Mouse (Mus musculus) stomach, embryonic 14.5 days (tissue): ENCODE results near the gene Pgc. TPM values are rescaled to one million over a fixed set of nuclear protein-coding genes. Genes with fewer than 3 reads are reported as not detected.

ENCODE experiments used
- ATAC-seq: fragments of 200-750 bp; cut with Nextera tagmentation; 2 replicates; pipeline ENCODE4 v1.8.0; 2017; ENCODE audit warnings: low read depth, moderate TSS enrichment; ENCODE audit not compliant: insufficient number of reproducible peaks, insufficient read depth, low FRiP score
- H3K27ac ChIP-seq: fragments of 300-500 bp; sonication (generic); 2 replicates; pipeline ENCODE4 v1.5.1; 2014; ENCODE audit warnings: mild to moderate bottlenecking, low read length, moderate library complexity, mixed read lengths
- H3K27me3 ChIP-seq: fragments of 300-500 bp; sonication (generic); 2 replicates; pipeline ENCODE4 v1.6.1; 2014; ENCODE audit warnings: low read length, control low read depth, mixed read lengths; ENCODE audit not compliant: control insufficient read depth, insufficient read depth
- H3K36me3 ChIP-seq: fragments of 300-500 bp; sonication (generic); 2 replicates; pipeline ENCODE4 v1.6.1; 2014; ENCODE audit warnings: mild to moderate bottlenecking, control low read depth, low read length, moderate library complexity, mixed read lengths; ENCODE audit not compliant: control insufficient read depth, insufficient read depth
- H3K4me1 ChIP-seq: fragments of 300-500 bp; sonication (generic); 2 replicates; pipeline ENCODE4 v1.6.1; 2014; ENCODE audit warnings: low read length, control low read depth, mixed read lengths; ENCODE audit not compliant: control insufficient read depth, insufficient read depth
- H3K4me2 ChIP-seq: fragments of 300-500 bp; sonication (generic); replicated peaks from 2 replicates; pipeline ENCODE4 v1.6.1; 2014; ENCODE audit warnings: low read depth, low read length, control low read depth
- H3K4me3 ChIP-seq: fragments of 300-500 bp; sonication (generic); 2 replicates; pipeline ENCODE4 v1.5.1; 2014; ENCODE audit warnings: low read depth, low read length, control low read depth
- H3K9ac ChIP-seq: fragments of 300-500 bp; sonication (generic); replicated peaks from 2 replicates; pipeline ENCODE4 v1.6.1; 2014; ENCODE audit warnings: low read depth, mild to moderate bottlenecking, control low read depth, low read length, moderate library complexity, mixed read lengths
- H3K9me3 ChIP-seq: fragments of 300-500 bp; sonication (generic); 2 replicates; pipeline ENCODE4 v1.6.1; 2016; ENCODE audit warnings: low read depth, low read length, control low read depth; ENCODE audit not compliant: control insufficient read depth
- WGBS: fragments of 180-500 bp; shearing (Covaris S2); extraction: QIAGEN DNeasy Blood & Tissue Kit; methylation state at CpG from one replicate; pipeline ENCODE4 v1.1.7; 2014; 5-methylcytosine and 5-hydroxymethylcytosine counted together
- polyA plus RNA-seq: library from polyadenylated mRNA; unstranded; fragments of >200 nt; fragmentation: Nextera tagmentation; extraction: Ambion mirVana; gene quantifications from 2 replicates; pipeline ENCODE4 v1.2.1, GENCODE M21; 2014

Pgc gene
- polyA plus RNA-seq, 1 experiment from 2014 or later: 36.4 TPM

DNA sequence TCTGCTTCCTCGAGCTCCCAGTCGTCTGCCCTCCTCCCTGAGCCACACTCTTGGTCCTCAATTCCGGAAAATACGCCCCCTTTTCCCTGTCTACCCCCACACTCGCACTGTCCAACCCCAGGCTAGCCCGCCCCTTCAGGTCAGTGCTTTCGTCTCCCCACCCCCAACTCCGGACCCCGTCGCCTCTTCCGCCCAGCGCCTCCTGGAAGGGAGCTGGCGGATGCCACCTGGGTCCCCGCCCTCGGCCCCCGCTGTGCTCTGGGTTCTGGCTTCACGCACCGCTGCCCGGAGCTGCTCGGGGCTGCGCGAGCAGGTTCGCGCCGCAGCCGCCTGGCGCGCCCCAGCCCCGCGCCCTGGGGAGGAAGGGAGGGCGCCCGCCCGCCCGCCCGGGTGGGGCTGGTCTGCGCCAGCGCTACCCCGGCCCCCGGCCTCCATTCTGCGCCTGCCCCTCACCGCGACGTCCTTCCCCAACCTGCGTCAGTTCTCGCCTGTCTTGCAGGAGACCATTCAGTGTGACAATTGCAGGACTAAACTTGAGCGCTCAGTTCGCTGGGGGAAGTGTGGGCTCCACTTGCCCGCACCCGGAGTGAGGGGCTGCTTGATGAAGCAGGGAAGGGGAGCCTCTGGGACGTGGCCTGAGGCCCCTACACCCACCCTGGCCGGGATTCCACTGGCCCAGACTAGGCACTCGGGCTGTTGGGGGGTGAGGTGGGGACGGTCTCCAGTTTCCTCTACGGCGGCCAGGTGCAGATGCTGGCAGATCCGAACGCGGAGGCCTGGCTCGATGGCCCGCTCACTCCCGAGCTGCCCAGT, 11.6 kb downstream of the Pgc start:
- peaks cover 6% of the 10 kb centered on the region; the same call in 1 of the 2 replicates for H3K4me1 ChIP-seq
- peak overlapping the region; percentile 25; the same call in 1 of the 2 replicates for H3K9ac ChIP-seq
- no peaks in the 10 kb centered on the region for H3K36me3 ChIP-seq
- H3K9me3 ChIP-seq: no peaks in the 10 kb centered on the region
- peak overlapping the region; percentile 52 for H3K27ac ChIP-seq
- 2% methylated on average over 48 of the region's 61 CpGs for WGBS
- peak overlapping the region; percentile 78 for H3K4me3 ChIP-seq
- H3K4me2 ChIP-seq: peak overlapping the region; percentile 97
- ATAC-seq: peak; percentile 43
- H3K27me3 ChIP-seq: no peaks in the 10 kb centered on the region

DNA sequence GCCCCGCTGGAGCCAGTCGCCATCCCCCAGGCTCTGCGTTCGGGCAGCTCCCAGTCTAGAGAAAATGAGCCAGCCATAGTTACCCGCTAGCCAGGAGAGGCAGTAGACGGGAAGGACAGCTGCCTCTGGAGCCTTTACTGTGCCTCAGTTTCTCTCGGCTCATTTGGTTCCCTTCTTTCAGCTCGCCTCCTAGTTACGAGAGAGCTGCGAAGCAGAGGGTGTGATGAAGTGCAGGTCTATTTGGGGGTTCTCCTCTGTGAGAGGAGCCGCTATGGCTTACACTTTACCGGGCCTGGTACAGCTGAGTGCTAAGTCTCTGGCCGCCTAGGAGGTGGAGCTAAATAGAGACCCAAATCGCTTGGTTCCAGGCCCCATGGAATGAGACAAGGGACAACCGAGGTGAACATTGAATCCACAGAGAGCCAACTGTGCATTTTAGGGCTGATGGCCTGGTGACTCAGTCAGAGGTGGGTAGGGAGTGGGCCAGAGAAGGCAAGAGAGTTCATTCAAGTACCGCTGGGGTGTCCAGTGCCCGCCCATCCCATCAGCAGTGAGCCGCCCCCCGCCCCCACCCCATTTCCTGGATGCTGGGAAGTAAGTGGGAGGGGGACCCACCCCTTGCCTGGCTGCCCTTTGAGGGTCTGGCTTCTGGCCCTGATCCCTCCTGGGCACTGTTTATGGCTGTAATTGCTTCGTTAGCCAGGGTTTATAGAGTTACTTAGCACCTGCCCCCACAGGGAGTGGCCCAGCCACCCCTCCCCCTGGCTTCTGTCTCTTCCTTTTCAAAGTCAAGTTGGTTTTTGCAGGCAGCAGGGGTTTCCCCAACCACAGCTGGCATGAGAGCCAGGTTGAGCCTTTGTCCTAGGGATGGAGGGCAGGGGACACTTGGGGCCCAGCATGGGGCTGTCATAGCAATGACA, 12.5 kb downstream of the Pgc start:
- H3K27me3 ChIP-seq: no peaks in the 10 kb centered on the region
- H3K4me3 ChIP-seq: peak overlapping the region; percentile 78
- no peaks in the 10 kb centered on the region for H3K9me3 ChIP-seq
- WGBS: 12% methylated on average over 20 of the region's 20 CpGs
- H3K4me1 ChIP-seq: peaks cover 6% of the 10 kb centered on the region; the same call in 1 of the 2 replicates
- no peak overlapping the region for H3K9ac ChIP-seq
- H3K27ac ChIP-seq: no peak overlapping the region
- no peaks in the 10 kb centered on the region for H3K36me3 ChIP-seq
- no peak for ATAC-seq
- peak overlapping the region; percentile 97 for H3K4me2 ChIP-seq

GRCm38 (mm10) chr17:47740186-47740585, 13.5 kb downstream of the Pgc start:
- H3K4me2 ChIP-seq: no peak overlapping the region
- H3K36me3 ChIP-seq: no peaks in the 10 kb centered on the region
- no peak overlapping the region for H3K27ac ChIP-seq
- no peak for ATAC-seq
- H3K4me1 ChIP-seq: peaks cover 6% of the 10 kb centered on the region; the same call in 1 of the 2 replicates
- H3K9me3 ChIP-seq: no peaks in the 10 kb centered on the region
- no peak overlapping the region for H3K9ac ChIP-seq
- no peak overlapping the region for H3K4me3 ChIP-seq
- 83% methylated on average over 2 of the region's 2 CpGs for WGBS
- H3K27me3 ChIP-seq: no peaks in the 10 kb centered on the region

- no peak overlapping the region for H3K27ac ChIP-seq
- peaks cover 6% of the 10 kb centered on the region; the same call in 1 of the 2 replicates for H3K4me1 ChIP-seq
- no peaks in the 10 kb centered on the region for H3K9me3 ChIP-seq
- H3K36me3 ChIP-seq: no peaks in the 10 kb centered on the region
- no peaks in the 10 kb centered on the region for H3K27me3 ChIP-seq
- no peak overlapping the region for H3K4me3 ChIP-seq
- H3K9ac ChIP-seq: no peak overlapping the region
- 38% methylated on average over 16 of the region's 16 CpGs for WGBS
- no peak for ATAC-seq
- no peak overlapping the region for H3K4me2 ChIP-seq
Observed at GRCm38 (mm10) chr17:47742991-47743734, 16.5 kb downstream of the Pgc start.

DNA sequence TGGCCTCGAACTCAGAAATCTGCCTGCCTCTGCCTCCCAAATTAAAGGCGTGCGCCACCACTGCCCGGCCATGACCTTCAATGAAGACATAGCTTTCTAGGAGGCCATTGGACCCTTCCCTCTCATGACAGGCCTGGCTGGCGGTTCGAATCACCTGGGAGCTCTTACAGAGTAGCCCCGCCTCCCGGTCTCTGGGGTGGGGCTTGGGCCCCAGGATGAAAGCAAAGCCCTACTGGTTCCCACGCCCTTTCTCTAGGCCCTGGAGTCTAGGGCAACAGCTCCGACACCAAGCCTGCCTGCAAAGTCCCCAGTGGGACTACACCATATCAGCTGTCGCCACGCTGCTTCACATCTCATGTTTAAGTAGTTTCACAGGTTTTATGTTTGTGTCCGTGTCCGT, 17.4 kb downstream of the Pgc start:
- ATAC-seq: no peak
- 93% methylated on average over 14 of the region's 14 CpGs for whole genome bisulfite sequencing
- H3K27ac ChIP-seq: no peak overlapping the region
- H3K9me3 ChIP-seq: no peaks in the 10 kb centered on the region
- H3K9ac ChIP-seq: no peak overlapping the region
- peaks cover 4% of the 10 kb centered on the region for H3K4me1 ChIP-seq
- H3K27me3 ChIP-seq: no peaks in the 10 kb centered on the region
- no peaks in the 10 kb centered on the region for H3K36me3 ChIP-seq
- no peak overlapping the region for H3K4me3 ChIP-seq
- H3K4me2 ChIP-seq: no peak overlapping the region

GRCm38 (mm10) chr17:47744746-47745368, 18.2 kb downstream of the Pgc start:
- Histone ChIP-seq H3K4me2 (no peak overlapping the region), H3K4me1 (peaks cover 8% of the 10 kb centered on the region), H3K9me3 (no peaks in the 10 kb centered on the region), H3K4me3 (no peak overlapping the region), H3K9ac (no peak overlapping the region), H3K36me3 (no peaks in the 10 kb centered on the region), H3K27ac (no peak overlapping the region), H3K27me3 (no peaks in the 10 kb centered on the region)
- no peak for ATAC-seq
- 85% methylated on average over 10 of the region's 10 CpGs for WGBS

- ATAC-seq: peak; percentile 46; the same call in 1 of the 2 replicates
- no peaks in the 10 kb centered on the region for H3K27me3 ChIP-seq
- no peaks in the 10 kb centered on the region for H3K9me3 ChIP-seq
- no peak overlapping the region for H3K9ac ChIP-seq
- 45% methylated on average over 14 of the region's 14 CpGs for WGBS
- no peak overlapping the region for H3K4me2 ChIP-seq
- peak overlapping the region; percentile 18; the same call in 1 of the 2 replicates for H3K27ac ChIP-seq
- no peak overlapping the region for H3K4me3 ChIP-seq
- no peaks in the 10 kb centered on the region for H3K36me3 ChIP-seq
- peaks cover 8% of the 10 kb centered on the region for H3K4me1 ChIP-seq
Observed at GRCm38 (mm10) chr17:47748791-47749553, 22.3 kb downstream of the Pgc start.
